Mouse (Mus musculus) lung, postnatal 4 days (tissue): ENCODE measurements around the gene Ttc41.
"Not testable (repeated sequence)": the region's sequence is repeated elsewhere in the genome, so short reads cannot be mapped to it uniquely, and the experiment has no call there.

Experiments
- DNase-seq, 2 experiments: peaks; one replicate each; pipeline ENCODE4 v3.0.0; 2021

Ttc41 gene

GRCm38 (mm10) chr10:86705318-86705921 lies at the start of gene Ttc41, which contains the start of gene Hsp90b1:
Ttc41 (plus strand) TSS chr10:86705811.
Hsp90b1 (minus strand) TSS chr10:86705509.
- peak; percentile 99 to 100 for DNase-seq

GRCm38 (mm10) chr10:86670550-86670949 lies 35.1 kb upstream of the Ttc41 start:
- DNase-seq, result not testable (repeated sequence)

GRCm38 (mm10) chr10:86684797-86685178 lies 20.8 kb upstream of the Ttc41 start:
- DNase-seq, result not testable (repeated sequence)

GRCm38 (mm10) chr10:86685179-86686016 lies 20.2 kb upstream of the Ttc41 start:
- peak; percentile 87 to 88 for DNase-seq

GRCm38 (mm10) chr10:86686017-86686360 lies 19.6 kb upstream of the Ttc41 start:
- DNase-seq, result not testable (repeated sequence)

DNA sequence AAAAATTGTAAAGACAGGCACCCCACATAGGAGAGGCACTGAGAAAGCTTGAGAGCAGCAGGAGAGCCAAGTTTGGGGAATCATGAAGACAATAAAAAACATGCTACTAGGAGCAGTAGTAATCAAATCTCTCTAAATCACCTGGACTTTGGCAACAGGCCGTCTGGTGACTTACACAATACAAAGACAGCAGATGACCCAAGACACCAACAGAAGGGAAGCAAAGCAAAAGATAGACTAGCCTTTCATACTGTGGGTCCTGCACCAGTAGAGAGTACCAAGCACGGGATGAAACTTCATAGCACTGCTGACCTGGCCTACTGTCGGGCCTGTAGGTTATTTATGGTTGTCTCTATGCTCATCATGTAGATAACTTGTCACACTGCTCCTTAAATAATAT lies 5.4 kb upstream of the Ttc41 start:
- DNase-seq, result peak in 1 of 2 experiments; percentile 1

- DNase-seq, result no peak
Measured at GRCm38 (mm10) chr10:86700973-86701372, 4.6 kb upstream of the Ttc41 start.

DNA sequence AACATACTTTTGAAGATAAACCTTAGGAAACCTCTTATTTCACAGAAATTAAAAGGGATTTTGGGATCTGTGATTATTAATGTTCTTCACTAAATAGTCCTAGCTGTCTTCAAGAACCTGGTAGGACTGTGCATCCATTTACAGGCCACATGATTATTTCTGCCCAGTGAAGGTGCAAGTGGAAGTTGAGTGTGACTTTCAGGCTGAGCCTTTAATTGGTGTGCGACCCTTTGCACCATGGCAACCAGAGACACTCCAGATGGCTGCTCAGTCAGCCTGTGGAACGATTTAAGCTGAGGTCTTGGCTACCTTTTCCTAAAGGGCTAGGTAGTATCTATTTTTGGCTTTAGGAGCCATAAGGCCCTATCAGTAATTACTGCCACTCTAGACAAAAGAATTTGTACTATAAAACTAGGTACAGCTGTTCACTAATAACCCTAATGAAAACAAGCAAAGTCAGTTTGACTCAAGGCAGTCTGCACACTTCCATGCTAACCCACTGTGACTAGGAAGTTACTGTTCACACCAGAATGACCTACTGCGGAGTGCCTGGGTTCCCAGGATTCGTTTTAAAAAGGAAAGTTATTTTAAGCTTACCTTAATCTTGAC lies 3.2 kb upstream of the Ttc41 start:
- peak in 1 of 2 experiments; percentile 2 for DNase-seq

- DNase-seq, result peak in 1 of 2 experiments; percentile 0
Measured at GRCm38 (mm10) chr10:86703375-86703774, 2.2 kb upstream of the Ttc41 start.

GRCm38 (mm10) chr10:86704141-86704540 lies 1.5 kb upstream of the Ttc41 start:
- DNase-seq, result no peak

GRCm38 (mm10) chr10:86704589-86705191 lies 921 bp upstream of the Ttc41 start:
- DNase-seq, result peak; percentile 51

- peak; percentile 84 for DNase-seq
Measured at GRCm38 (mm10) chr10:86705922-86706752, 526 bp downstream of the Ttc41 start.

DNA sequence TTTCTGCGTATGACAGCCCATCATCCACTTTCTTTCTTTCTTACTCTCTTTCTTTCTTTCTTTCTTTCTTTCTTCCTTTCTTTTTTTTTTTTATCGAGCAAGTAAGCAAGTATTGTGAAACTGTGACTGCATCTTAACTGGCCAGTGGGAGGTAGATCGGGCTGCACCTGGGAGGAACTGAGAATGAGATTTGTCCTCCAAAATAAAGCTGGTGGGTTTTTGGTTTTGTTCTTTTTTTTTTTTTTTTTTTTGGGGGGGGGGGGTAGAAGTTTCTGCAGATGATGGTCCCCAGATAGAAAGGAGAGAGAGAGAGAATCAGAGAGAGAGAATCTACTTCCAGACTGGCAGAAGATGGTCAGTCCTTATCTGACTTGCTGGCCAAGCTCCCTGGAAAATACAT lies 1.5 kb downstream of the Ttc41 start:
- no peak for DNase-seq

- no peak for DNase-seq
Measured at GRCm38 (mm10) chr10:86712156-86712555, 6.5 kb downstream of the Ttc41 start.

DNA sequence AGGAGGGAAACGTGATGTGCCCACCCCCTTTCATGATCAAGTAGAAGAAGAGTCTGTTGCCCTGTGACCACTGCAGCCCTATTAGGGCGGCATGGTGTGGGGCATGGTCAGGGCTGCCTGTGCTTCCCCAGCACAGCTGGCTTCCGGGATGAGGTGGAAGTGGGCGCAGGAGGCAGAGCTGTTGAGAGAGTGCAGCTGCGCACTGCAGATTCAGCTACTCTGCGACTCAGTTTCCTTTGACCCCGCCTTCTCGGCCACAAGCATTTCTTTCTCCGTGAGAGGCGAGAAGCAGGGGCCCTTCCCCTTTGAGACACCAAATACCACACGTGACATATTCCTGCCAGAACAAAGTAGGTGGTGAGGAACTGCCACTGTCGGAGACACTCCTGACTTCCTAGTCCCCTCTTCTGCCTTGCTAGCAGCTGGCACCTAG lies 22.0 kb downstream of the Ttc41 start:
- peak; percentile 74 to 80 for DNase-seq

DNA sequence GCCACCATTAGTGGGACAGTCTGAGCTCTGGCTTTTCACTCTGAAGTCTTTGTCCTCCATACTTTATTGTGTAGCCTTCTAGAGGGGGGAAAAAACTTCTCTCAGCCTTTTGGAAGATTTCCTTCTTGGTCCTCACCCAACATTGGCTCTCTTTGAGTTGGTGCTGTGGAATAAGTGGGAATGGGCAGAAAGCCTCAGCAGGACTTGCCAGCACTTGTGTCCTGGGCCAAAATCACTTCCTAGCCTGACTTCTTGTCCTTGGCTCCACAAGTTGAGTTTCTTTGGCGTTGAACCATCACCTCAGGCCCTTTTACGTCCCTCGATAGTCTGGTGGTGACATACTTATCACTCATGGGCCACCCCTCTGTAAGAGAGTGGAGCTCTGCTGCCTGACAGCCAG lies 22.6 kb downstream of the Ttc41 start:
- peak; percentile 12 to 27 for DNase-seq

DNA sequence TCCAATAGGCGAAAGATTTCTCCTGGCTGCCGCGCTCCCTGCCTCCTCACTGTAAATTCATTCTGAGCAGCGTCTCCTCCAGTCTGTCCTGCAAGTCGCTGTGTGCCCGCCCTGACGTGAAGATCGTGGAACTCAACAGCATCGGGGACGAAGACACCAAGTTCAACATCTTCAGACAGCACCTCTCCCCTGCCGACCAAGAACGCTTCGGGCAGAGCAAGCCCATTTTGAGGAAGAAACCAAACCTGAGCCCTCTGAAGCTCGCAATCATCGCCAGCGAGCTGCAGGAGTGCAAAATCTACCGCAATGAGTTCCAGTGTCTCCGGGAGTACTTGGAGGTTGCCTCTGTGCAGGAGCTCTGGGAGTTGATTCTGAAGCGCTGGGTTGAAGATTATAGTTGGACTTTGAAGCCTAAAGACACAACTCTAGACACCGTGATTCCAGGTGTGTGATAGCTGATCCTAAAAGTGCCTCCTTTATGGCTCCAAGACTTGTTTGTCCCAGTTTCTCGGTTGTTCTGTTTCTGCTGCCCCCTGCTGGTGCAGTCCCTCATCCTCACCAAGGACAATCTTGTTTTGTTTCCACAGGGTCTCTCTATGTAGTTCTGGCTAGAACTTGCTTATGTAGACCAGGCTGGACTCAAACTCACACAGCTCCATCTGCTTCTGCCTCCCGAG lies 25.4 kb downstream of the Ttc41 start:
- DNase-seq, result peak; percentile 76 to 86

GRCm38 (mm10) chr10:86731500-86731863 lies 25.9 kb downstream of the Ttc41 start:
- DNase-seq, result no peak

- DNase-seq, result no peak
Measured at GRCm38 (mm10) chr10:86735036-86735435, 29.4 kb downstream of the Ttc41 start.

DNA sequence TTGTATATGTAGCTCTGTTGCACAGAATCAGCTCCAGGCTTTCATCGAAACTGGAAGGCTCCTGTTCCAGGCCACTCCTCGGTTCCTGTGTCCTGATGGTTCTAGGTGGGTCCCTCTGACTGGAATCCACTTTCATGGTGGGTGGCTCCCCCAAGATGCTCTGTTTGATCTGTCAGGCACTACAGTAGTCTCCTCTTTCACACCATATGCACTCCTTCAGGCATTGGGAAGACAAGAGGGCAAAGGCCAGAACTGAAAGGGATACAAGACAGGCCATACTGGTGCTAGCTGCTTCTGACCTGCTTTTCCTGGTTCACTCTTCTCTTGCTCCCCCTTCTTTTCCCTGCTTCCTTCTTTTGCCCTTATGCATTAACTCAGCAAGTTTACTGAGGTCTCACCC lies 37.3 kb downstream of the Ttc41 start:
- no peak for DNase-seq

DNA sequence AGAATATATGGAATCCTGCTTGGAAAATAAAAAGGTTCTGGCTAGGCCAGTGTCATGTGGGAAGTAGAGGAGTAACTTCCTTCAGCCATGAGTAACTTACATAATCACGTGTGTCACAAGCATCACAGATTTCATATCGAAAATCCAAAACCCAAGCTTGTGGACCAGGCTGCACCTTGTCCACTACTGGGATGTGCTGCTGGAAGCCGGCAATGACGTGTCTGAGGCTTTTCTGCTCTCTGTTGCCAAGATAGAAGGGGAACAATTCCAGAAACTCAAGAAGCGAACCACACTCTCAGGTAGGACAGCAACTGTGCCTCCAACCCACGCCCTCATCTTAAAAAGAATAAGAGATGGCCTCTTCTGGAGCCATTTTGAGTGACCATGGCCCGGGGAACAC lies 38.7 kb downstream of the Ttc41 start:
- no peak for DNase-seq
